In genomic region chr8:107489921-107490320, GRCm38 (mm10) we compare ENCODE assay signal across 10 mouse cellular contexts. TPM values are rescaled to one million over a fixed set of nuclear protein-coding genes. Genes with fewer than 3 reads are reported as not detected.
DNase-seq lines count a peak whose midpoint lies in the region; ATAC-seq and TF ChIP-seq lines count a peak whose summit lies in the region.
"Had no signal": no experiment of that assay in that cellular context is flagged by ENCODE, and none has a peak within 500 bp of the region (broad histone marks: within the 10 kb centered on the region; RNA-seq: fewer than 3 reads in every experiment).

No protein-coding gene starts in this region.

- H3K4me1 ChIP-seq in kidney, adult 2 months (ENCODE audit: control insufficient read depth, insufficient read depth, low read length): peaks cover 2% of the 10 kb centered on the region; the same call in 1 of the 2 replicates
- H3K4me1 ChIP-seq in kidney, embryonic 14.5 days (ENCODE audit: control insufficient read depth, insufficient read depth, low read length): peaks cover 22% of the 10 kb centered on the region; the same call in 1 of the 2 replicates
- H3K4me1 ChIP-seq in lung, postnatal 0 days (ENCODE audit: insufficient read depth, low read depth, low read length): peaks cover 14% of the 10 kb centered on the region; the same call in 1 of the 2 replicates

- DNase-seq in kidney, adult 2 months: peak; percentile 30
- peak; percentile 39 for DNase-seq in brain, adult 2 months (ENCODE audit: low read depth, low spot score)
- peak; percentile 33 to 40 for DNase-seq in heart, postnatal 10 days
- peak; percentile 54 for DNase-seq in lung, postnatal 0 days (ENCODE audit: low spot score)
- DNase-seq in cerebellum, postnatal 36 days: no peak
- no peak for DNase-seq in testis, postnatal 10 days (ENCODE audit: low spot score)
- no peak for DNase-seq in spleen, postnatal 4 days (ENCODE audit: low spot score in 2 of 2)
- DNase-seq: cerebellum, adult 9-10 months had no signal

- TF ChIP-seq CTCF in kidney, adult 2 months (conservative IDR thresholded peaks at IDR 0.05; ENCODE audit: insufficient read depth, insufficient read length, low read depth, low read length): no peak
- no peak for TF ChIP-seq CTCF in lung, postnatal 0 days (IDR thresholded peaks at IDR 0.05)

- 45% methylated on average over 5 of the region's 5 CpGs for WGBS in kidney, adult 2 months
- WGBS in kidney, embryonic 14.5 days: 20% methylated on average over 5 of the region's 5 CpGs
- 5% methylated on average over 4 of the region's 5 CpGs for WGBS in lung, postnatal 0 days

- TF ChIP-seq POLR2A in kidney, adult 2 months (IDR thresholded peaks at IDR 0.05; ENCODE audit: low read depth, low read length): no peak

- TF ChIP-seq EP300 in lung, postnatal 0 days (IDR thresholded peaks at IDR 0.05): no peak

- ATAC-seq in kidney, embryonic 14.5 days (ENCODE audit: low FRiP score, low TSS enrichment): no peak
- peak; percentile 70 for ATAC-seq in lung, postnatal 0 days

- peak overlapping the region; percentile 8; the same call in 1 of the 2 replicates for H3K27ac ChIP-seq in kidney, adult 2 months (ENCODE audit: insufficient read depth, low read depth, low read length)
- no peak overlapping the region for H3K27ac ChIP-seq in kidney, embryonic 14.5 days (ENCODE audit: low read depth, low read length)
- H3K27ac ChIP-seq in lung, postnatal 0 days (ENCODE audit: low read length): peak overlapping the region; percentile 54

- H3K4me2 ChIP-seq in kidney, embryonic 14.5 days (replicated peaks; ENCODE audit: low read depth, low read length): no peak overlapping the region
- no peak overlapping the region for H3K4me2 ChIP-seq in lung, postnatal 0 days (replicated peaks; ENCODE audit: low read depth, low read length)

- intact Hi-C loops in heart, postnatal 10 days (cut with DNase I): loop anchor here (5.0 kb wide), 1 partner anchor 52 kb away; no protein-coding TSS in a partner anchor

- H3K4me3 ChIP-seq in kidney, adult 2 months (ENCODE audit: insufficient read depth, low read depth, low read length): no peak overlapping the region
- no peak overlapping the region for H3K4me3 ChIP-seq in kidney, embryonic 14.5 days (ENCODE audit: low read length)
- H3K4me3 ChIP-seq in lung, postnatal 0 days (ENCODE audit: low read depth, low read length): no peak overlapping the region

- no peak overlapping the region for H3K9ac ChIP-seq in kidney, embryonic 14.5 days (ENCODE audit: low read depth, low read length)
- H3K9ac ChIP-seq in lung, postnatal 0 days (replicated peaks; ENCODE audit: low read depth): no peak overlapping the region

- H3K36me3 ChIP-seq in kidney, adult 2 months (ENCODE audit: control insufficient read depth, insufficient read depth, low read length): no peaks in the 10 kb centered on the region
- no peaks in the 10 kb centered on the region for H3K36me3 ChIP-seq in kidney, embryonic 14.5 days (ENCODE audit: control insufficient read depth, insufficient read depth, low read length)
- H3K36me3 ChIP-seq in lung, postnatal 0 days (ENCODE audit: insufficient read depth, low read length): no peaks in the 10 kb centered on the region

- no peaks in the 10 kb centered on the region for H3K9me3 ChIP-seq in kidney, embryonic 14.5 days (ENCODE audit: control insufficient read depth, low read length)
- H3K9me3 ChIP-seq in lung, postnatal 0 days (ENCODE audit: low read length): no peaks in the 10 kb centered on the region
- H3K9me3 ChIP-seq: G1E had no signal

- no peaks in the 10 kb centered on the region for H3K27me3 ChIP-seq in kidney, adult 2 months (replicated peaks; ENCODE audit: control insufficient read depth, insufficient read depth, low read length)
- H3K27me3 ChIP-seq in kidney, embryonic 14.5 days (ENCODE audit: control insufficient read depth, insufficient read depth, low read length): no peaks in the 10 kb centered on the region
- no peaks in the 10 kb centered on the region for H3K27me3 ChIP-seq in lung, postnatal 0 days (replicated peaks; ENCODE audit: insufficient read depth, low read length)

RNA-seq across cellular contexts. Expression of gene Wwp2, which starts 53.8 kb away (rescaled TPM):
- polyA plus RNA-seq in kidney, adult 2 months (2012; rRNA removed): 44.0 and 46.3 TPM in 2 replicates
- 34.8 and 43.7 TPM in 2 replicates for polyA plus RNA-seq in kidney, embryonic 14.5 days (2014; fragmentation: Nextera tagmentation; extraction: Ambion mirVana)
- 10 to 100 TPM; 27.2 to 30.1 TPM for total RNA-seq in heart, postnatal 10 days (2021)
- polyA plus RNA-seq in lung, postnatal 0 days (2015; fragmentation: Nextera tagmentation; extraction: Ambion mirVana): 27.3 and 28.1 TPM in 2 replicates

Comparison
In these comparisons a context has a peak if more than half of its experiments do, and no peak if none do; other contexts are left out.
1. DNase-seq: peak in kidney, adult 2 months (single experiment), brain, adult 2 months (single experiment), heart, postnatal 10 days (2 of 2) and lung, postnatal 0 days (single experiment); none in cerebellum, postnatal 36 days (0 of 2), testis, postnatal 10 days (single experiment) and spleen, postnatal 4 days (0 of 2).